Mouse (Mus musculus): Measurements from ENCODE around the gene Hes1.

GRCm38 (mm10) chr16:30055361-30055889 is 8.8 kb upstream of the Hes1 start:
- TF ChIP-seq POLR2A (IDR thresholded peaks at IDR 0.05; ENCODE audit: control insufficient read depth, low read depth, low read length) (no peak), CTCF (IDR thresholded peaks at IDR 0.05; ENCODE audit: control insufficient read depth, insufficient read depth, insufficient replicate concordance, low read depth, low read length) (no peak)

All from testis, adult 2 months (tissue).